Mouse (Mus musculus): ENCODE data around the gene Fbxo2. TPM values are rescaled to one million over a fixed set of nuclear protein-coding genes. Genes with fewer than 3 reads are reported as not detected.
"Not testable (repeated sequence)": the region's sequence is repeated elsewhere in the genome, so short reads cannot be mapped to it uniquely, and the experiment has no call there.

The Fbxo2 gene
- polyA plus RNA-seq, 1 experiment from 2014 or later: 1.1 TPM

DNA sequence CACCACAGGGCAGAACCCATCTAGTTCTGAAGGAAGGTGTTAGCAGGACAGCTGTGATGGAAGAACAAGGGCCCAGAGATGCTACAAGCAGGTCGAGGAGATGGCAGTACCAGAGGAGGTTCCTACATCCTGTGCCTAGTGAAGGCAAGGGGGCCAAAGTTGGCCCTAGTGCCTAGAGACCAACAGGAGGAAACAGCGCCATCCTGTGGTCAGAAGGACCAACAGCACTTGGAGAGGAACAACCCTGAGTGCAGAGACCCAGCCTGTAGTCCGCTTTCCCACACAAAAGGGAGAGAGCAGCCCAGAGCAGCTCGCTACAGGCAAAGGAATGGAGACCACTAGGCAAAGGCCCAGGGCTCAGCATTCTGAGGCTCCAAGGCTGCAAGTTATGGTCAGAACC is 25.4 kb downstream of the Fbxo2 start:
- DNase-seq (no peak), ATAC-seq (ENCODE audit: insufficient read depth) (no peak)
- H3K27ac ChIP-seq (ENCODE audit: low read depth): no peak overlapping the region
- H3K36me3 ChIP-seq (ENCODE audit: insufficient read depth): no peaks in the 10 kb centered on the region
- no peak for TF ChIP-seq CTCF (IDR thresholded peaks at IDR 0.05; ENCODE audit: low read depth)
- 59% methylated on average over 4 of the region's 4 CpGs for WGBS
- no peak overlapping the region for H3K4me2 ChIP-seq
- no peaks in the 10 kb centered on the region for H3K9me3 ChIP-seq (ENCODE audit: low read depth, low read length)
- no peak overlapping the region for H3K4me3 ChIP-seq (ENCODE audit: low read depth, low read length)
- no peaks in the 10 kb centered on the region for H3K4me1 ChIP-seq (ENCODE audit: insufficient read depth)
- no peaks in the 10 kb centered on the region for H3K27me3 ChIP-seq (ENCODE audit: insufficient read depth, low read length)
- H3K9ac ChIP-seq: no peak overlapping the region

DNA sequence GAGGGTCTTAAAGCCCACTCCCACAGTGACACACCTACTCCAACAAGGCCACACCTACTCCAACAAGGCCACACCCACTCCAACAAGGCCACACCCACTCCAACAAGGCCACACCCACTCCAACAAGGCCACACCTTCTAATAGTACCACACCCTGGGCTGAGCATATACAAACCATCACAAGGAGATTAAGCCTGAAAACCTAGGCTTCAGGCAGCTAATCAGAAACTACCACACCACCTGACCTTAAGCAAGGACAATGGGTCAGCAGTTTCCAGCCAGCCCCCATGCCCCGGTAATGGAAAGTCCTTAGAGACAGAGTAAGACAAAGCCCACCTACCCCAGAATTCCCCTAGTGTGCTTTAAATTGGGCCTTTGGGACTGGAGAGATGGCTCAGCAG is 28.3 kb downstream of the Fbxo2 start:
- H3K4me2 ChIP-seq; H3K36me3 ChIP-seq (ENCODE audit: insufficient read depth); DNase-seq; H3K9ac ChIP-seq; H3K27ac ChIP-seq (ENCODE audit: low read depth); H3K4me3 ChIP-seq (ENCODE audit: low read depth, low read length); H3K4me1 ChIP-seq (ENCODE audit: insufficient read depth); H3K27me3 ChIP-seq (ENCODE audit: insufficient read depth, low read length); H3K9me3 ChIP-seq (ENCODE audit: low read depth, low read length); ATAC-seq (ENCODE audit: insufficient read depth): not testable (repeated sequence)
- WGBS: 81% methylated on average over 1 of the region's 1 CpGs

DNA sequence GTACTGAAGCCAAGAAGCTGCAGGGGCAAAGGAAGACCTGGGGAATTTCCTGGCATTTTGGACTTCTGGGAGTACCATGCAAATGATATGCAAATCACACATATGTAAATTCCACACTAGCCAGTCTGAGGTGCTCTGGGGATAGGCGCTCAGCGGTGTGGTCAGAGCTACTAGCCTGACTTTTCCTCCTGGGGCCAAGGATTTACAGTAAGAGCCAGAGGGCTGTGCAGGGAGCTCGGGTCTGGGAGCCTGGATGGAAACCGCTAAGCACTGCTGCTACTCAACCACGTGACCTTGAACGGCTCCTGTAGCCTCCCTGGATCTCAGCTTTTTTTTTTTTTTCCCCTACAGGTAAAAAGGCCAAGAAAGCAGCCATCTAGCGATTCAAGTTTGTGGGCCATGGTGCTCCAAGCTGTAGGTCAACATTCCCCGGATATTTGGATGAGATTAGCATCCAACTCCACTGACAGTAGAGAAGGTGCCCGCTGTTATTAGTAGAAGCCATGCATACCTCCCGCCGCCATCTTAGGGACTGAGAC is 32.4 kb downstream of the Fbxo2 start:
- 27% methylated on average over 11 of the region's 11 CpGs for WGBS
- no peak for TF ChIP-seq CTCF (IDR thresholded peaks at IDR 0.05; ENCODE audit: low read depth)
- no peaks in the 10 kb centered on the region for H3K4me1 ChIP-seq (ENCODE audit: insufficient read depth)
- no peaks in the 10 kb centered on the region for H3K36me3 ChIP-seq (ENCODE audit: insufficient read depth)
- H3K4me2 ChIP-seq: no peak overlapping the region
- no peak overlapping the region for H3K27ac ChIP-seq (ENCODE audit: low read depth)
- DNase-seq (no peak), ATAC-seq (ENCODE audit: insufficient read depth) (no peak)
- no peak overlapping the region for H3K9ac ChIP-seq
- no peak overlapping the region for H3K4me3 ChIP-seq (ENCODE audit: low read depth, low read length)
- H3K27me3 ChIP-seq (ENCODE audit: insufficient read depth, low read length): no peaks in the 10 kb centered on the region
- H3K9me3 ChIP-seq (ENCODE audit: low read depth, low read length): no peaks in the 10 kb centered on the region

GRCm38 (mm10) chr4:148194400-148194799 is 34.0 kb downstream of the Fbxo2 start:
- Histone ChIP-seq H3K27me3 (ENCODE audit: insufficient read depth, low read length) (no peaks in the 10 kb centered on the region), H3K9me3 (ENCODE audit: low read depth, low read length) (no peaks in the 10 kb centered on the region), H3K27ac (ENCODE audit: low read depth) (no peak overlapping the region), H3K4me2 (no peak overlapping the region), H3K9ac (no peak overlapping the region), H3K4me3 (ENCODE audit: low read depth, low read length) (no peak overlapping the region), H3K36me3 (ENCODE audit: insufficient read depth) (no peaks in the 10 kb centered on the region), H3K4me1 (ENCODE audit: insufficient read depth) (no peaks in the 10 kb centered on the region)
- no peak for ATAC-seq (ENCODE audit: insufficient read depth)
- no peak for DNase-seq
- no peak for TF ChIP-seq CTCF (IDR thresholded peaks at IDR 0.05; ENCODE audit: low read depth)

DNA sequence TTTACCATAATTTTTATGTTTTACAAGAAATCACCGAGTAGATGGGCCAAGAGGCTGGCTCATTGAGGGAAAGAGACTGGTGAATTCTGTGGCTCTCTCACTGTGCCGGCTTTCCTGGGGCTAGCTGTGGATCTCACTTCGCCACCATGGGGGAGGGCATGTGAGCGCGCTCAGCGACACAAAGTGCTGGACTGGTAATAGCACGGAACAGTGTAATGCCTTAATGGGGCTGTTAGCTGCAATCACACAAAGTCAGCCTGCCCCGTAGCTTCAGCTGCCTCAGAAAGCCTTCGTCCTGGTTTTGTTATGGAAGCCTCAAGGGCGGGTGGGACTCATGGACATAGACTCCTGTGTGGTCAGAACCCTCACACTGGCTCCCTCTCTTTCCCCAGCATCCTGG is 38.3 kb downstream of the Fbxo2 start:
- Histone ChIP-seq H3K9ac (no peak overlapping the region), H3K27me3 (ENCODE audit: insufficient read depth, low read length) (no peaks in the 10 kb centered on the region), H3K4me3 (ENCODE audit: low read depth, low read length) (no peak overlapping the region), H3K36me3 (ENCODE audit: insufficient read depth) (no peaks in the 10 kb centered on the region), H3K4me1 (ENCODE audit: insufficient read depth) (no peaks in the 10 kb centered on the region), H3K9me3 (ENCODE audit: low read depth, low read length) (no peaks in the 10 kb centered on the region), H3K4me2 (no peak overlapping the region), H3K27ac (ENCODE audit: low read depth) (no peak overlapping the region)
- no peak for DNase-seq
- no peak for TF ChIP-seq CTCF (IDR thresholded peaks at IDR 0.05; ENCODE audit: low read depth)
- no peak for ATAC-seq (ENCODE audit: insufficient read depth)
- 44% methylated on average over 10 of the region's 10 CpGs for WGBS

DNA sequence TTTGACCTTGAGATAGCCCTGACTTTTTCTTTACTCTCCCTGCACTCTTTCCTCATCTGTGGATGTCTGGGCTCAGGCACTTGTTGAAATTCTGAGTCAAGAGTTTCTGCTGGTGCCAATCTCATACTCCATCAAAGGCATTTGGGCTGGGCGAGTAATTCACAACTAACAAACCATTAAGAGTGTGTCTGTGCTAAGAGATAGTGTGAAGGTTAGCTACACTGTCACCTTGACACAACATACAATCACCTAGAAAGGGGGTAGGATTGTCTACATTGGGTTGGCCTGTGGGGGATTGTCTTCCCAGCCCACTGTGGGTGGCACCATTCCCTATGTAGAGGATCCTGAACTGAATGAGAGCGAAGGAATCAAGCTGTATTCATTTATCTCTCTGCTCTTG is 43.1 kb downstream of the Fbxo2 start:
- H3K9me3 ChIP-seq (ENCODE audit: low read depth, low read length): no peaks in the 10 kb centered on the region
- H3K36me3 ChIP-seq (ENCODE audit: insufficient read depth): no peaks in the 10 kb centered on the region
- no peaks in the 10 kb centered on the region for H3K27me3 ChIP-seq (ENCODE audit: insufficient read depth, low read length)
- H3K27ac ChIP-seq (ENCODE audit: low read depth): no peak overlapping the region
- WGBS: 80% methylated on average over 2 of the region's 2 CpGs
- no peak for TF ChIP-seq CTCF (IDR thresholded peaks at IDR 0.05; ENCODE audit: low read depth)
- H3K9ac ChIP-seq: no peak overlapping the region
- ATAC-seq (ENCODE audit: insufficient read depth) (no peak), DNase-seq (no peak)
- no peak overlapping the region for H3K4me2 ChIP-seq
- H3K4me3 ChIP-seq (ENCODE audit: low read depth, low read length): no peak overlapping the region
- H3K4me1 ChIP-seq (ENCODE audit: insufficient read depth): no peaks in the 10 kb centered on the region

- H3K9me3 ChIP-seq (ENCODE audit: low read depth, low read length): no peaks in the 10 kb centered on the region
- H3K4me1 ChIP-seq (ENCODE audit: insufficient read depth): no peaks in the 10 kb centered on the region
- no peaks in the 10 kb centered on the region for H3K27me3 ChIP-seq (ENCODE audit: insufficient read depth, low read length)
- peak; percentile 35 for DNase-seq
- 48% methylated on average over 15 of the region's 15 CpGs for WGBS
- TF ChIP-seq CTCF (IDR thresholded peaks at IDR 0.05; ENCODE audit: low read depth): no peak
- H3K4me2 ChIP-seq: no peak overlapping the region
- no peak overlapping the region for H3K4me3 ChIP-seq (ENCODE audit: low read depth, low read length)
- peak; percentile 44; the same call in 1 of the 2 replicates for ATAC-seq (ENCODE audit: insufficient read depth)
- no peaks in the 10 kb centered on the region for H3K36me3 ChIP-seq (ENCODE audit: insufficient read depth)
- H3K27ac ChIP-seq (ENCODE audit: low read depth): no peak overlapping the region
- no peak overlapping the region for H3K9ac ChIP-seq
These were observed 43.8 kb downstream of the Fbxo2 start for GRCm38 (mm10) chr4:148204061-148204872.

All from lung, embryonic 14.5 days (tissue).